In the genomic region with DNA sequence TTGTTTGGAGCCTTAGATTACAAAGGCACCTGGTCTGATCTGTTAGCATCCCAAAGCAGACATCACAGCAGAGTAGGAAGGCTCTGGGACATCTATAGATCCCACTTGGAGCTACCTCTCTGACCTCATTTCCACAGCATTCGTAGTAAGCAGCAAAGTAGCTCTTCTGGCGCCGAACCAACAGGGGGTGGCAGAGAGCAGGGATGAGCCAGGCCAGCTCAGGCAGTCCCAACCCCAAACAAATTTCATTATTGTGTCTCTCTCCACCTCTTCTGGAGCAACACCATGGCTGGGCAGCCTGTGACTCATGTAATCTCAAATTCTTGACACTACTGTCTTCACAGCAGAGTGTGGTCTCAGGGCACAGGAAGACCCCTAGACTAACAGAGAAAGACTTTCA, we compare ENCODE assay signal across 8 mouse cellular contexts. TPM values are rescaled to one million over a fixed set of nuclear protein-coding genes. Genes with fewer than 3 reads are reported as not detected.
DNase-seq lines count a peak whose midpoint lies in the region; ATAC-seq lines count a peak whose summit lies in the region.

No protein-coding gene starts in this region.

- H3K9me3 ChIP-seq in lung, embryonic 16.5 days (ENCODE audit: control insufficient read depth, low read length) = no peaks in the 10 kb centered on the region

- no peak overlapping the region for H3K9ac ChIP-seq in lung, embryonic 16.5 days (ENCODE audit: low read length)

- H3K4me1 ChIP-seq in lung, embryonic 16.5 days (replicated peaks; ENCODE audit: control insufficient read depth, insufficient read depth, low read length) = peaks cover 7% of the 10 kb centered on the region

- H3K27me3 ChIP-seq in lung, embryonic 16.5 days (ENCODE audit: control insufficient read depth, insufficient read depth, low read depth, low read length) = no peaks in the 10 kb centered on the region

- ATAC-seq in lung, embryonic 16.5 days (ENCODE audit: low read depth) = peak; percentile 60; the same call in 1 of the 2 replicates

- no peak overlapping the region for H3K4me3 ChIP-seq in lung, embryonic 16.5 days (ENCODE audit: low read length)

- H3K27ac ChIP-seq in lung, embryonic 16.5 days (ENCODE audit: low read length) = no peak overlapping the region

- intact Hi-C loops in gastrocnemius, postnatal 36 days (cut with DNase I) = no loop called here

- H3K36me3 ChIP-seq in lung, embryonic 16.5 days (ENCODE audit: control insufficient read depth, insufficient read depth, low read length) = no peaks in the 10 kb centered on the region

- DNase-seq in 416B (ENCODE audit: low read depth) (peak; percentile 65), MEL-GATA-1-ER (ENCODE audit: extremely low read depth, low read depth) (peak; percentile 26)
- DNase-seq in cerebellum, adult 9-10 months = peak; percentile 79
- peak; percentile 15 to 21 for DNase-seq in gastrocnemius, postnatal 36 days
- DNase-seq in kidney, postnatal 4 days = peak; percentile 82 to 84
- peak; percentile 16 for DNase-seq in retina, adult 2 months (ENCODE audit: low read depth, low spot score)
- peak; percentile 73 for DNase-seq in urinary bladder, postnatal 25 days (ENCODE audit: low spot score)

- 11% methylated on average over 3 of the region's 3 CpGs for WGBS in lung, embryonic 16.5 days

- no peak overlapping the region for H3K4me2 ChIP-seq in lung, embryonic 16.5 days (ENCODE audit: low read depth, low read length)

RNA-seq across cellular contexts. Expression of gene Nav2, which starts 19.8 kb away (rescaled TPM):
- total RNA-seq in gastrocnemius, postnatal 36 days (2021) = 10 to 100 TPM; 21.8 to 23.9 TPM
- polyA plus RNA-seq in lung, embryonic 16.5 days (2015; fragmentation: Nextera tagmentation; extraction: Ambion mirVana) = 27.3 and 33.8 TPM in 2 replicates

RNA-seq across cellular contexts. Expression of gene E2f8, which starts 47.0 kb away (rescaled TPM):
- total RNA-seq in gastrocnemius, postnatal 36 days (2021) = under 1 TPM; 0.25 to 0.84 TPM
- polyA plus RNA-seq in lung, embryonic 16.5 days (2015; fragmentation: Nextera tagmentation; extraction: Ambion mirVana) = 20.5 and 22.0 TPM in 2 replicates

Comparison
In these comparisons a context has a peak if more than half of its experiments do, and no peak if none do; other contexts are left out.
1. DNase-seq: peak in every context shown above with its lines; median percentile 83 in kidney, postnatal 4 days; 79 in cerebellum, adult 9-10 months; 73 in urinary bladder, postnatal 25 days; 65 in 416B; 26 in MEL-GATA-1-ER; 18 in gastrocnemius, postnatal 36 days; 16 in retina, adult 2 months.